Mouse (Mus musculus): ENCODE measurements around the gene Slc25a45. TPM values are rescaled to one million over a fixed set of nuclear protein-coding genes. Genes with fewer than 3 reads are reported as not detected.

Slc25a45 gene
- polyA plus RNA-seq, 1 experiment from 2014 or later, result 1.3 TPM

GRCm38 (mm10) chr19:5929634-5930596 lies 52.3 kb downstream of the Slc25a45 start:
- Histone ChIP-seq H3K36me3 (replicated peaks) (no peaks in the 10 kb centered on the region), H3K27me3 (peaks cover 16% of the 10 kb centered on the region), H3K4me2 (no peak overlapping the region), H3K27ac (no peak overlapping the region), H3K4me3 (replicated peaks) (no peak overlapping the region), H3K4me1 (peaks cover 6% of the 10 kb centered on the region), H3K9ac (no peak overlapping the region), H3K9me3 (no peaks in the 10 kb centered on the region)
- 70% methylated on average over 14 of the region's 14 CpGs for WGBS
- ATAC-seq (ENCODE audit: low FRiP score), result no peak

GRCm38 (mm10) chr19:5935266-5935665 lies 57.7 kb downstream of the Slc25a45 start:
- Histone ChIP-seq H3K4me2 (no peak overlapping the region), H3K4me1 (peaks cover 17% of the 10 kb centered on the region), H3K27me3 (no peaks in the 10 kb centered on the region), H3K36me3 (replicated peaks) (peaks cover 9% of the 10 kb centered on the region), H3K9ac (no peak overlapping the region), H3K9me3 (no peaks in the 10 kb centered on the region), H3K4me3 (replicated peaks) (no peak overlapping the region), H3K27ac (no peak overlapping the region)
- no peak for ATAC-seq (ENCODE audit: low FRiP score)
- 63% methylated on average over 3 of the region's 3 CpGs for WGBS

Other genes starting within 250 kb of the Slc25a45 start
- 34.1 and 36.9 TPM in 2 replicates for gene Rela, start 240.3 kb upstream of the Slc25a45 start, polyA plus RNA-seq (2016; fragmentation: Nextera tagmentation; extraction: Ambion mirVana)
- gene Sipa1, start 214.1 kb upstream of the Slc25a45 start, polyA plus RNA-seq (2016; fragmentation: Nextera tagmentation; extraction: Ambion mirVana), result 16.3 and 16.8 TPM in 2 replicates
- 19.2 and 22.2 TPM in 2 replicates for gene Map3k11, start 189.1 kb upstream of the Slc25a45 start, polyA plus RNA-seq (2016; fragmentation: Nextera tagmentation; extraction: Ambion mirVana)
- gene Pcnx3, start 188.9 kb upstream of the Slc25a45 start, polyA plus RNA-seq (2016; fragmentation: Nextera tagmentation; extraction: Ambion mirVana), result 32.4 and 35.1 TPM in 2 replicates
- 0.29 TPM in 1 of 2 replicates, not detected in the other for gene Kcnk7, start 173.4 kb upstream of the Slc25a45 start, polyA plus RNA-seq (2016; fragmentation: Nextera tagmentation; extraction: Ambion mirVana)
- 6.1 and 6.7 TPM in 2 replicates for gene Ehbp1l1, start 151.5 kb upstream of the Slc25a45 start, polyA plus RNA-seq (2016; fragmentation: Nextera tagmentation; extraction: Ambion mirVana)
- gene Fam89b, start 148.2 kb upstream of the Slc25a45 start, polyA plus RNA-seq (2016; fragmentation: Nextera tagmentation; extraction: Ambion mirVana), result 170 and 172 TPM in 2 replicates
- gene Ltbp3, start 136.9 kb upstream of the Slc25a45 start, polyA plus RNA-seq (2016; fragmentation: Nextera tagmentation; extraction: Ambion mirVana), result 10.0 and 12.0 TPM in 2 replicates
- gene Scyl1, start 106.4 kb upstream of the Slc25a45 start, polyA plus RNA-seq (2016; fragmentation: Nextera tagmentation; extraction: Ambion mirVana), result 63.4 and 65.3 TPM in 2 replicates
- gene Frmd8, start 2.5 kb upstream of the Slc25a45 start, polyA plus RNA-seq (2016; fragmentation: Nextera tagmentation; extraction: Ambion mirVana), result 25.6 and 25.9 TPM in 2 replicates
- gene Tigd3, start 16.3 kb downstream of the Slc25a45 start, polyA plus RNA-seq (2016; fragmentation: Nextera tagmentation; extraction: Ambion mirVana), result 11.1 and 12.8 TPM in 2 replicates
- gene Dpf2, start 35.2 kb downstream of the Slc25a45 start, polyA plus RNA-seq (2016; fragmentation: Nextera tagmentation; extraction: Ambion mirVana), result 184 and 203 TPM in 2 replicates
- gene Cdc42ep2, start 47.0 kb downstream of the Slc25a45 start, polyA plus RNA-seq (2016; fragmentation: Nextera tagmentation; extraction: Ambion mirVana), result 2.2 TPM in 2 replicates
- gene Pola2, start 86.4 kb downstream of the Slc25a45 start, polyA plus RNA-seq (2016; fragmentation: Nextera tagmentation; extraction: Ambion mirVana), result 76.8 and 80.4 TPM in 2 replicates
- gene Slc22a20, start 108.3 kb downstream of the Slc25a45 start, polyA plus RNA-seq (2016; fragmentation: Nextera tagmentation; extraction: Ambion mirVana), result not detected in 2 replicates
- gene Capn1, start 138.1 kb downstream of the Slc25a45 start, polyA plus RNA-seq (2016; fragmentation: Nextera tagmentation; extraction: Ambion mirVana), result 2.0 and 3.2 TPM in 2 replicates
- gene Syvn1, start 168.8 kb downstream of the Slc25a45 start, polyA plus RNA-seq (2016; fragmentation: Nextera tagmentation; extraction: Ambion mirVana), result 26.4 and 31.3 TPM in 2 replicates
- 74.7 and 76.7 TPM in 2 replicates for gene Mrpl49, start 180.0 kb downstream of the Slc25a45 start, polyA plus RNA-seq (2016; fragmentation: Nextera tagmentation; extraction: Ambion mirVana)
- 652 and 668 TPM in 2 replicates for gene Fau, start 180.0 kb downstream of the Slc25a45 start, polyA plus RNA-seq (2016; fragmentation: Nextera tagmentation; extraction: Ambion mirVana)
- 30.8 and 35.4 TPM in 2 replicates for gene Znhit2, start 183.4 kb downstream of the Slc25a45 start, polyA plus RNA-seq (2016; fragmentation: Nextera tagmentation; extraction: Ambion mirVana)
- 31.7 and 32.8 TPM in 2 replicates for gene Tm7sf2, start 190.6 kb downstream of the Slc25a45 start, polyA plus RNA-seq (2016; fragmentation: Nextera tagmentation; extraction: Ambion mirVana)
- 66.0 and 70.8 TPM in 2 replicates for gene Vps51, start 199.4 kb downstream of the Slc25a45 start, polyA plus RNA-seq (2016; fragmentation: Nextera tagmentation; extraction: Ambion mirVana)
- gene Tmem262, start 202.2 kb downstream of the Slc25a45 start, polyA plus RNA-seq (2016; fragmentation: Nextera tagmentation; extraction: Ambion mirVana), result not detected in 2 replicates
- 2.0 and 2.4 TPM in 2 replicates for gene Gm28374, start 204.4 kb downstream of the Slc25a45 start, polyA plus RNA-seq (2016; fragmentation: Nextera tagmentation; extraction: Ambion mirVana)
- gene Zfpl1, start 207.1 kb downstream of the Slc25a45 start, polyA plus RNA-seq (2016; fragmentation: Nextera tagmentation; extraction: Ambion mirVana), result 66.1 and 74.9 TPM in 2 replicates
- 54.5 and 57.4 TPM in 2 replicates for gene Cdca5, start 207.2 kb downstream of the Slc25a45 start, polyA plus RNA-seq (2016; fragmentation: Nextera tagmentation; extraction: Ambion mirVana)
- gene AC131692.1, start 216.6 kb downstream of the Slc25a45 start, polyA plus RNA-seq (2016; fragmentation: Nextera tagmentation; extraction: Ambion mirVana), result 0.42 and 0.62 TPM in 2 replicates
- 0.81 and 1.2 TPM in 2 replicates for gene Naaladl1, start 228.0 kb downstream of the Slc25a45 start, polyA plus RNA-seq (2016; fragmentation: Nextera tagmentation; extraction: Ambion mirVana)
- 55.2 and 56.6 TPM in 2 replicates for gene Sac3d1, start 240.8 kb downstream of the Slc25a45 start, polyA plus RNA-seq (2016; fragmentation: Nextera tagmentation; extraction: Ambion mirVana)

Data from forebrain, embryonic 12.5 days (tissue).